Mouse (Mus musculus): ENCODE data around the gene 1700025C18Rik.

The 1700025C18Rik gene

GRCm38 (mm10) chr2:165037415-165037814 is 53.1 kb downstream of the 1700025C18Rik start:
- in situ Hi-C loops (cut with MboI, MseI), result no loop called here

GRCm38 (mm10) chr2:165035058-165035431 is 55.5 kb downstream of the 1700025C18Rik start:
- in situ Hi-C loops (cut with MboI, MseI), result no loop called here

- in situ Hi-C loops (cut with MboI, MseI), result no loop called here
Observed at GRCm38 (mm10) chr2:165034131-165035057, 56.2 kb downstream of the 1700025C18Rik start, which contains the start of gene Ncoa5. TSS of gene Ncoa5 (minus strand) at chr2:165034867.

- in situ Hi-C loops (cut with MboI, MseI), result no loop called here
Observed at GRCm38 (mm10) chr2:165033306-165033705, 57.2 kb downstream of the 1700025C18Rik start.

- in situ Hi-C loops (cut with MboI, MseI), result no loop called here
Observed at GRCm38 (mm10) chr2:165032533-165032932, 58.0 kb downstream of the 1700025C18Rik start.

Measured in T-helper 2 cell (primary cell).